Mouse (Mus musculus) thymus, postnatal 36 days (tissue): Measurements from ENCODE around the gene Sorbs2.

Experiments used
- DNase-seq, 2 experiments: peaks; one replicate each; pipeline ENCODE4 v3.0.0; 2022; ENCODE audit warnings: mixed read lengths in 2 of 2

Gene Sorbs2

GRCm38 (mm10) chr8:45687942-45688695 is 180.5 kb downstream of the Sorbs2 start:
- no peak for DNase-seq

GRCm38 (mm10) chr8:45689611-45690207 is 182.1 kb downstream of the Sorbs2 start:
- DNase-seq: no peak

GRCm38 (mm10) chr8:45700100-45700499 is 192.5 kb downstream of the Sorbs2 start:
- no peak for DNase-seq

- no peak for DNase-seq
Observed at GRCm38 (mm10) chr8:45703700-45704101, 196.1 kb downstream of the Sorbs2 start.

- DNase-seq: no peak
Observed at GRCm38 (mm10) chr8:45709098-45709497, 201.5 kb downstream of the Sorbs2 start.

GRCm38 (mm10) chr8:45709734-45710133 is 202.1 kb downstream of the Sorbs2 start:
- DNase-seq: no peak

GRCm38 (mm10) chr8:45712610-45713009 is 205.0 kb downstream of the Sorbs2 start:
- no peak for DNase-seq

- no peak for DNase-seq
Observed at GRCm38 (mm10) chr8:45714806-45715205, 207.2 kb downstream of the Sorbs2 start.

GRCm38 (mm10) chr8:45715330-45716027 is 207.9 kb downstream of the Sorbs2 start:
- DNase-seq: no peak

GRCm38 (mm10) chr8:45719776-45720175 is 212.2 kb downstream of the Sorbs2 start:
- no peak for DNase-seq

GRCm38 (mm10) chr8:45724204-45724603 is 216.6 kb downstream of the Sorbs2 start:
- no peak for DNase-seq

- DNase-seq: no peak
Observed at GRCm38 (mm10) chr8:45725321-45725720, 217.7 kb downstream of the Sorbs2 start.

GRCm38 (mm10) chr8:45729850-45730382 is 222.3 kb downstream of the Sorbs2 start:
- DNase-seq: no peak

GRCm38 (mm10) chr8:45730795-45731194 is 223.2 kb downstream of the Sorbs2 start:
- no peak for DNase-seq

GRCm38 (mm10) chr8:45734071-45734470 is 226.5 kb downstream of the Sorbs2 start:
- no peak for DNase-seq

GRCm38 (mm10) chr8:45737266-45737665 is 229.7 kb downstream of the Sorbs2 start:
- DNase-seq: no peak

- no peak for DNase-seq
Observed at GRCm38 (mm10) chr8:45743326-45743725, 235.7 kb downstream of the Sorbs2 start.

- no peak for DNase-seq
Observed at GRCm38 (mm10) chr8:45743739-45744138, 236.2 kb downstream of the Sorbs2 start.

- no peak for DNase-seq
Observed at GRCm38 (mm10) chr8:45751512-45752502, 244.2 kb downstream of the Sorbs2 start.

- DNase-seq: no peak
Observed at GRCm38 (mm10) chr8:45755482-45755881, 247.9 kb downstream of the Sorbs2 start.

- DNase-seq: no peak
Observed at GRCm38 (mm10) chr8:45755972-45756371, 248.4 kb downstream of the Sorbs2 start.

GRCm38 (mm10) chr8:45760622-45761021 is 253.0 kb downstream of the Sorbs2 start:
- DNase-seq: no peak
